Mouse (Mus musculus) adrenal gland, adult 8-10 months (tissue): ENCODE measurements around the gene Tap2. TPM values are rescaled to one million over a fixed set of nuclear protein-coding genes. Genes with fewer than 3 reads are reported as not detected.

ENCODE experiments used
- DNase-seq: peaks from one replicate; pipeline ENCODE4 v3.0.0; 2022
- total RNA-seq, 4 experiments: library from RNA; stranded (reverse); gene quantifications; 2 replicates each; pipeline ENCODE4 v1.2.4; 2022

Gene Tap2
- 10 to 100 TPM; 53.9 to 71.1 (median 67.2) TPM for total RNA-seq

DNA sequence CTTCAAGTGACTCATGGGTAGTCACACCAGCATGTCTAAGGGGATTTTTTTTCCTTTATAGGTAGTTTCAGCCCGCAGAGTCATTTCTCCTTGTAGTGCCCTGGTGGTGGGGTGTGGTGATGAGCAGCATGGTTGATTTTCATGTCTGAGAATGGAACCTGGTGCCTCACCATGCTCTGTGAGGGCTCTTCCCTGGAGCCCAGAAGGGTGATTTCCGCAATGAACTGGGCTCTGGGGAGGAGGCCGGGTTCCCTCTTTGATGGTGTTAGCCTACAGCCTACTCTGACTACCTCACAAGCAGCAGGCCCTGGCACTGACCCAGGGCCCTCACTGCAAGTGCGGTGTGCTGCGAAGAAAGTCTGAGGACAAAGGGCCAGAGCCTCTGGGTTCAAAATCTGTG is at the start of gene Tap2:
Tap2 (plus strand) TSS at position 84 of the 400 bp plus-strand sequence.
- no peak for DNase-seq

DNA sequence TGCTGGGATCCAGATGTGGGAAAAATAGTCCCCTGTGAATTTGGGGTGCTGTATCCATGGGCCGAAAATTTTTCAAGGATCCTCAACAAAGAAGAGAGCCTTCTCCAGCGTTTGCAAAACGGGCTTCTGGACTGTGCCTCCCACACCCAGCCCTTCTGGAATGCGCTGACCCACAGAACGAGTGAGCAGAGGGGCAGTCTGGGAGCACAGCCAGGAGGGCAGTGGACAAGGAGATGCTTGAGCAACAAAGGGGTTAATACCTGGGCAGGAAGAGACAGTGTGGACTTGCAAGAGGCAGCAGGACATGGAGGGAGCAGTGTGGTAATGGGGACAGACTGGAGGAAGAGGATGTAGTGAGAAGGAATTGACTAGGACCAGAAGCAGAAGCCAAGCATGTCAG is 47.8 kb upstream of the Tap2 start:
- DNase-seq: no peak

DNA sequence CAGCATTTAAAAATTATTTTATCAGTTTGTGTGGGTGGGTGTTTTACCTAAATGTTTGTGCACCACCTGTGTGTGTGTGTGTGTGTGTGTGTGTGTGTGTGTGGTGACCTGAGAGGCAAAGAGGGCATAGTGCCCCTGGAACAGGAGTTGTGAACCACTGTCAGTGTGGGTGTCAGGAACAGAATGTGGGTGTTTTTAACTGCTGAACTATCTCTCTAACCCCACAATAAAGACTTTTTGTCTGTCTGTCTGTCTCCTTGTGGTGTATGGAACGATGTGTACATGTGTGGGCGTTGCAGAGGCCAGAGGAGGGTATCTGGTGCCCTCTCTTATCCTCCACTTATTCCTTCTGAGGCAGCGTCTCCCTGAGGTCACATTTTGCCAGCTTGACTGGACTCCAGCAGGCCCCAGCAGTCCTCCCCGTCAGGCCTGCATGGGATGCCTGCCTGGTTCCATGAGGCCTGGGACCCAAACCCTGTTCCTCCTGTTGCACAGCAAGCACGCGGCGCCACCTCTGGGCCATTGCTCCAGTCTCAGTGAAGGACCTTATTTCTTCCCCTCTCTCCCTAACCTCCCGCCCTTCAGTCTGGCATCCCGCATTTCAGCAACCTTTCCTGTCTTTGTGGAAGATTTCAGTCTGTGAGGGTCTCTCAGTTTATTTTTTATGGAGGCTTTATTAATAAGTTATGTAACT is 39.0 kb upstream of the Tap2 start:
- DNase-seq: no peak

DNA sequence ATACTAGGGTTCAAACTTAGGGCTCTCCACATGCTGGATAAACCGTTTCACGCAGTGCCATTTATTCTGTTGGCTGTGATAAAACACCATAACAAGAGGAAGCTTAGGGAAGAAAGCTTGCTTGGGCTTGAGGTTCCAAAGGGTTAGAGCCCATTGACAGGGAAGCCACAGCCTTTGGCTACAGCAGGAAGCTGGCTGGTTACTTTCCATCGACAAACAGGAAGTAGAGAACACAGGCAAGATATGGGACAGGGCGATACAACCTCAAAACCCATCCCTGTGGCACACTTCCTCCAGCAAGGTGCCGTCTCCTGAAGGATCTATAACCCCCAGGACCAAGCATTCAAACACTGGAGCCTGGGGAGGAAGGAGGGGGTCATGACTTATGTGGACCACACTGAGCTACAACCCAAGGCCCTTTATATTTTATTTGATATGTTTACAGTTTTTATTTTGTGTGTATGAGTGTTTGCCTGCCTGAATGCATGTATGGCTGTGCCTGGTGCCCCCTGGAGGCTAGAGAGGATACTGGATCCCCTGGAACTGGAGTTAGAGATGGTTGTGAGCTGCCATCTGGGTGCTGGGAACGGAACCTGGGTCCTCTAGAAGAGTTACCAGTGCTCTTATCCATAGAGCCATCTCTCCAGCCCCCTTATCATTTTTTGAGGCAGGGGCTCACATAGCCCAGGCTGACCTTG is 38.1 kb upstream of the Tap2 start:
- no peak for DNase-seq

DNA sequence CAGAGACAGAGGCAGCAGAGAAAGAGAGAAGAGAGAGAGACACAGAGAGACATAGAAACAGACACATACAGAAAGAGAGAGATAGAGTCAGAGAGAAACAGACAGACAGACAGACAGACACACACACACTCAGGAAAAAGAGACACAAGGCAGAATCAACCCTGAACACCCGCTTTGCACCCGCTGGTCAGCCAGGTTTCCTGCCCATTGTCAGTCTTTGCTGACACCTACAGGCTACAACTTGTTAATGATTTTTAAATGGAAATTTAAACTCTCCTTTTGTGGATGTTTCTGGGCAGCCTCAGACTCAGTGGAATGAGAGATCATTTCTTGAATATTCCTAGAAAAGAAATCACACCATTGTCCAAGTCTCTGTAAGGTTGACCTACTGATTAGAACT is 34.0 kb upstream of the Tap2 start:
- DNase-seq: no peak

DNA sequence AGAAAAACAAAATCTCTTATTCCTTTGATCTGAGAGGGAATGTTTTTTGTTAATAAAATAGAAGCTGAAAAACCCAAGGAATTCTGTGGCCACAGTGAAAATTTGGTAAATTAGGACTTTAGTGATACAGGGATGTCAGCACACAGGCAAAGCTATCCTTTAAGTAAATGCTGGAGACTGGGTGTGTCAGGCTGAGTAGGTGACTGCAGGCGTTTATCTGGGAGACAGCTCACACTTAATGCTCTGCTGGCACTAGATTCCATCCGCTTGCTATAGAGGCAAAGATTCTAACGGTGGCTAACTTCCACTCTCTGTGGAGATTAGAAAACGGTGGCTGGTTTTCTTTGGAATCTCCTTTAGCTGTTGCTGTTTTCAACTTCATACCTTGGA is 32.8 kb upstream of the Tap2 start:
- no peak for DNase-seq

DNA sequence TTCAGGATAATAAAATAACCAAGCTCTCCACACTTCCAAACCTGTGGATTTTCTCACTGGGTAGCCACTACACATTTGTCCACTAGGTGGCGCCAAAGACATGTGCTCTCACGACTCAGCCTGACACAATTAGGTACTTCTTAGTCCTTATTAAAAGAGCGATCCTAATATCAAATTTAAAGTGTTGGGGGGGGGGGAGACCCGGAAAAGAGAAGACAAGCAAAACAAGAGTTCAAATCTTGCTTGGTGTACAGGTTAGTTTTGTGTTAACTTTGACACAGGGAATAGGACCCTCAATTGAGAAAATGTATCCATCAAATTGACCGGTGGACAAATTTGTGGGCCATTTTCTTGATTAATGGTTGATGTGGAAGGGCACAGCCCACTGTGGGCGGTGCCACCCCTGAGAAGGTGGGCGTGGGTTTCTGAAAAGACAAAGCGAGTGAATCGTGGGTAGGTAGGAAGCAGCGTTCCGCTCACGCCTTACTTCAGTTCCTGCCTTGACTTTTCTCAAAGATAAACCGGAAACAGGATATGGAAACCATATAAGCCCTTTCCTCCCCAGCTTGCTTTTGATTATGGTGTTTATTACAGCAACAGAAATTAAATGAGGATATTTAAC is 32.3 kb upstream of the Tap2 start:
- peak; percentile 57 for DNase-seq

DNA sequence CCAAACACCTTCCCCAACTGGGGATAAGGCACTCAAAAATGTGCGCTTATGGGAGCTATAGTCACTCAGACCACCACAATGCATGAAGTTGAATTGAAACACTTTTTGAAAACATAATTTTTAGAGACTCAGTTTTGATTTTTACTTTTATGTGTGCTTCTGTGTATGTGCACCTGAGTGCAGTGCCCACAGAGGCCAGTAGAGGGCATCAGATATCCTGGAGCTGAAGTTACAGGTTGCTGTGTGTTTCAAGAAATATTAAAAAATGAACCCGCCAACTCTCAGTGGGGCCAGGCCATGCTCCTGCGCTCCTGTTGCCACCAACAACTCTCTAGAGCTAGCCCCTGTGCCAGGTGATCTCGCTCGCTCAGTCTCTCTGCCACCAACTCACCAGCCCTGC is 30.8 kb upstream of the Tap2 start:
- no peak for DNase-seq

DNA sequence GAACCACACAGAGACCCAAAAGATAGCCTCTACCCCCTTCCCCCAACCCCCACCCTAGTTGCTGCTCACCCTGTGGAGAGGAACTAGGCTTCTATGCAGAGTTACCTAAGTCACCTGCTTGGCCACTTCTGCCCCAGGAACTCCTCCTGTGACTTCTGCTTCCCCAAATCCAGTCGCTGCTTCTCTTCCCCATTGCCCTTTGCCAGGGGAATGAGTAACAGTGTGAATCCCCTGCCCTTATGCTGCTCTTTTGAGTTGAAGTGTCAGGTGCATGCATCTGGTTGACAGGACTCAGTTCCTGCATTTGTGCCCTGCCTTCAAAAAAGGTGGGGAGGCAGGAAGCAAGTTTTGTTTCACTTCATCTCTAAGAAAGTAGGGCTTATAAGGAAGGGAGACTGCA is 29.3 kb upstream of the Tap2 start:
- DNase-seq: no peak

DNA sequence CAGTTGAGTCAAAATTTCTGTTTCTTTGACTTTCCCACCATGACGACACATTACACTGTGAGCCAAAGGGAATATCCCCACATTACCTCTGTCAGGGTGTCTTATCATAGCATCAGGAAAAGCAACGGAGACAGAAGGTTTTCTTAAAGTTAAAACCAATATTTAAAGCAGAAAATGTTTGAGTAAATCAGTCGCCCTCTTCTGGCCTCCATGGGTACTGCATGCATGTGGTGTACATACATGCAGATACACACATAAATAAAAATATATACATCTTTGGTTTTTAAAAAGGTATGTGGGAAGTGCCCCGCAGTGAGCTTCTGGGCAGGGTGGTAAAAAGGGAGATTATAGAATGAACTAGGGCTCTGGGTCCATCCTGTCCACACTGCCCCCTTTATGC is 26.1 kb upstream of the Tap2 start:
- no peak for DNase-seq

DNA sequence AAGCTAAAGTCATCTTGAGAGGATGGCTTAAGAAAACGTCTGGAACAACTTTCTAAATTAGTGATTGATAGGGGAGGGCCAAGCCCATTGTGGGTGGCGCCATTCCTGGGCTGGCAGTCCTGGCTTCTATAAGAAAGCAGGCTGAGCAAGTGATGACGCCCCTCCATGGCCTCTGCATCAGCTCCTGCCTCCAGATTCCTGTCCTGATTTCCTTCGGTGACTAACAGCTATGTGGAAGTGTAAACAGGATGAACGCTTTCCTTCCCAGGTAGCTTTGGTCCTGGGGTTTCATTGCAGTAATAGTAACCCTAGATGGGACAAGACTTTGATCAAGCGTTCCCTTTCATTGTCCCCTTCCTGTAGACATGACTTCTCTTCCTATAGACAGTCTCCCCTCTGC is 24.3 kb upstream of the Tap2 start:
- no peak for DNase-seq

DNA sequence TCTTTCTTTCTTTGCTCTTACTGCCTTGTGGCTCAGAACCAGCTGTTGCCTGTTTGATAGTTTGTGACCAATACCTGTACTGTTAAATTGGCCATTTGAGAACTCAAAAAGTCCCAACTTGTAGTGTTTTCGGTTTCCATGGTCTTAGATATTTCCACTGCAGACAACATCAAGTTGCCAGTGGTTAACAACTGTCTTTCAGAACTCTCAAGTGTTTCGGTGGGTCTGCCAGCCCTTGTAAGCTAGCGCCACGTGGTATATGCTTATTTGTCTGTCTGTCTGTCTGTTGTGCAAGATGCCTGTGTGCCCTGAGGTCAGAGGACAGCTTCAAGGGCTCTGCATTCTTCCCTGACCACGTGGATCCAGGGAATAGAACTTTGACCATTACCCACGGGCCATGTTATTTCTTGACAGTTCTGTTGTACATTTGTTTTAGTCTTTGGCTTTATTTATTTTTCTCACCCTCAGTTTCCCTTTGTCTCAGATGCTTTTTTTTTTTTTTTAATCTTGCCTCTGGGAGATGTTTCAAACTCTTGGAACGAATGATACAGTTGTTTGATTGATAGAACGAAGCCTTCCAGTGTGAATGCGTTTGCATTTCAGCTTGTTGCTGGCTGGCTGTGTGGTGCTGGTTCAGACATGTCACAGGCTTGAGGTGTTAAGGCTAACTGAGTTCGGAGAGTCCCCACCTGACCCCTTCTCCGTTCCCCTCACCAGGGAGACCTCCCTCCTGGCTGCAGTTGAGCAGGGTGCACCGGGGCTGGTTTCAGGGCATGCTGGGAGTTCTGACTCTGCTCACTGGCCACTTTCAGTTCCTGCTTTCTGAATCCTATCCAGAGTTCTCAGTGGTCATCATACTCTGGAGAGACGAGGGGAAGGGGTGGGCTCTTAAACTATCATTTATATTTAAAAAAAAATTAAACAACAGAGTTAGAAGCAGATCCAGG is 23.1 kb upstream of the Tap2 start:
- DNase-seq: no peak

DNA sequence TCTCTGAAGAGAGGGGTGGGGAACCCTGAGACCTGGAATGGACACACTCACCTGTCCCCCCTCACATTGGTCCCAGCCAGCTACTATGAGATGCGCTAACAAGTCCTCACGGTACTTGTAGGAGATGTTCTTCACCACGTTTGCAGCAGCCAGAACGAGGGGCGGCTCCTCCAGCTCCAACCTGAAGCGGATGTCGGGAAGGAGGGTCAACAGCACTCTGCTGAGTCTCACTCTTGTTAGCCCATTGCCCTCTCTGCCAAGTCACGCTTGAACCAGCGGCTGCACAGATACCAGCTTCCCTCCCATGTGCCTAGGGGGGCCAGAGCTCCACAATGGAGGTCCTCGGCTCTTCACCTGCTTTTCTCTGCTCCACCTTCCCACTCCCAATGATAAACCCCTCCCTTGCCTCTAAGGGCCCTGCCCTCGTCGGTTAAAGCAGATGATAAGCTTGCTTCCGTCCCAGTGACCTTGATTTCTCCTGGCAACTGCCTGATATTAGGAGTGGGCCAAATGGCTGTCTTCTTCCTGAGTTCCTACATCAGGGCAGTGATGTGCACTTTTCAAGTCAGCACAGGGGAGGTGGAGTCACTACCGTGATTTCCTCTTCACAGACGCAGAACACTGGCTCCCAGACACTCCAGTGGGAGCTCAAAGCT is 19.6 kb upstream of the Tap2 start:
- no peak for DNase-seq

DNA sequence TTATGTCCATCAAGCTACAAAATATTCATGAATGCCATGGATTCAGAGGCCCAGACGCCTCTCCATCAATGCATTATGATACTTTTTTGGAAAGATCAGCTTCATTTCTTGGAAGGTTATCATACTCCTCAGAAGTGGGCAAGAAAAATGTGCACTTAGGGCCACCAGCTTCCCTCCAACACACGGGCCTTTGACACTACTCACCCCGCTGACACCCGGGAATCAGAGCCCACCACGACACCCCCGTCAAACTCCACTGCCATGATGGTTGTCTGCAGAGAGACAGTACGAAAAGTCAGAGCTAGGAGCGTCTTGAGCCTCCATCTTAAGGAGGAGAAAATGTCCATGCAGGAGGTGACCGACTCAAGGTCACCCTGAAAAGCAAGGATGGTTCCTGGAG is 17.8 kb upstream of the Tap2 start:
- no peak for DNase-seq

DNA sequence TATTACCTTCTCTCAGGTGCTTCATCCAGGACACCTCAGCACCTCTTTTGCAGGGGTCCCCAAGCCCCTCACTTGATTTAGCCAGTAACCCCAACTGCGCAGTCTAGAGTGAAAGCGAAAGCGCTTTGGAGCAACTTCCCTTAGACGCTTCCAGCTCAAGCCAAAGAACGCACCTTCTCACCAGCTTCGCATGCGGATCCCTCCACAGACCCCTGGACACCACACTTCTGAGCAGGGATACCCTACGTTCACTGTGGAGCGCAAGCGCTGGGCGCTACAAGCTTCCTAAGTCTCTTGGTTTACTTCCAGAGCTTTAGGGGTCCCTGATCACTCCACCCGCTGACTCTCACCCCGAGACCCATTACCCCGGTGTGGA is 16.5 kb upstream of the Tap2 start:
- DNase-seq: no peak

DNA sequence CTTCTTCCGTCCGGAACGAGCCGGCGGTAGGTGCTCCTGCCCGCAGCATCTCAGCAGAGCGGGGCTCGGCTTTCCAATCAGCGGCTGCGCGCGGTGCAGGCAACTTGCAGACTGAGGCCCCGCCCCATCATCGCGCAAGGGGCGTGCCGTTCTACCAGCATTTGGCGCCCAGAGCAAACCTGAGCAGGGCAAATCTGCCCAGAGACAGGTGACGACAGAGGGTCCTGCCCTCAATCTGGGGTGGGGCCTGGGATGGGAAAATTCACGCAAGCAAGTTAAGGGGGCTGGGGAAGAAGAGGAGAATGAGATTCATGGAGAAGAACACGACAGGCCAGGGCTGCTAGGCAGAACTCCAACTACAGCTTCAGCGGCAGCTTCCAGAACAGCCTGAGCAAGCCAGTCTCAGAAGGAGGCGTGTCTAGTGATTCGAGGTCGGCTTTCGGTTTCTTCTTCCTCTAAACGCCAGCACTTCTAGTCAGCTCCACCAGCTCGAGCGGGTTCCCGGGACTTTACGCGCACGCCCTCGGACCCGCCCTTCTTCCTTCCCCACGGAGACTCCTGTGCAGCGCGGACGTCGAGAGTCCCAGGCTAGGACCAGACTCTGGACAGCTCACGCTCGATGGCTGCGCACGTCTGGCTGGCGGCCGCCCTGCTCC is 15.9 kb upstream of the Tap2 start, which contains the start of the genes Tap1 and Psmb9:
Tap1 (plus strand) TSS at position 293 of the 656 bp plus-strand sequence.
Psmb9 (minus strand) TSS at position 504 of the 656 bp plus-strand sequence.
- DNase-seq: peak; percentile 97

DNA sequence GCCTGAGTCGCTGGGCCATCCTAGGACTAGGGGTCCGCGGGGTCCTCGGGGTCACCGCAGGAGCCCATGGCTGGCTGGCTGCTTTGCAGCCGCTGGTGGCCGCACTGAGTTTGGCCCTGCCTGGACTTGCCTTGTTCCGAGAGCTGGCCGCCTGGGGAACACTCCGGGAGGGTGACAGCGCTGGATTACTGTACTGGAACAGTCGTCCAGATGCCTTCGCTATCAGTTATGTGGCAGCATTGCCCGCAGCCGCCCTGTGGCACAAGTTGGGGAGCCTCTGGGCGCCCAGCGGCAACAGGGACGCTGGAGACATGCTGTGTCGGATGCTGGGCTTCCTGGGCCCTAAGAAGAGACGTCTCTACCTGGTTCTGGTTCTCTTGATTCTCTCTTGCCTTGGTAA is 15.3 kb upstream of the Tap2 start:
- DNase-seq: no peak

DNA sequence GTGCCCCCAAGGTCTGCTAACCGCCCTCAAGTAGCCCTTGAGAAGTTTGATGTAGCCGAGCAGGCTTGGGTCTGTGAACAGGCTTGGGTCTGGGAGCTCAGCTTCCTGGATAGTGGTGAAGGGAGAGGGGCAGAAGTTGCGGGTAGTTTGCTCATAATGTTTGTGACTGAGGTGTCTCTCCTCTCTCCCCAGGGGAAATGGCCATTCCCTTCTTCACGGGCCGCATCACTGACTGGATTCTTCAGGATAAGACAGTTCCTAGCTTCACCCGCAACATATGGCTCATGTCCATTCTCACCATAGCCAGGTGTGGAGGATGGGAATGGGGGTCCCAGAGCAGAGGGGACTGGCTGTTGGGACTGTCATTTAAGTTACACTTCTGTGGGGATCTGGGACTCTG is 14.3 kb upstream of the Tap2 start:
- no peak for DNase-seq

DNA sequence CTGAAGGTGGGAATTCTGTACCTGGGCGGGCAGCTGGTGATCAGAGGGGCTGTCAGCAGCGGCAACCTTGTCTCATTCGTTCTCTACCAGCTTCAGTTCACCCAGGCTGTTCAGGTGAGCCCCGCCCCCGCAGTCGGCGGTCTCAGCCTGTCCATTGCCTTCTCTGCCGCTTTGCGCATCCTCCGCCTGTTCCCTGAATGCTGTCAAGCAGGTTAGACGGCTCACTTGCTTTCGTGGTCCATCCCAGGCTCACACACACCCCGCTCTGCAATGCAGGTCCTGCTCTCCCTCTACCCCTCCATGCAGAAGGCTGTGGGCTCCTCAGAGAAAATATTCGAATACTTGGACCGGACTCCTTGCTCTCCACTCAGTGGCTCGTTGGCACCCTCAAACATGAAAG is 10.5 kb upstream of the Tap2 start:
- no peak for DNase-seq

DNA sequence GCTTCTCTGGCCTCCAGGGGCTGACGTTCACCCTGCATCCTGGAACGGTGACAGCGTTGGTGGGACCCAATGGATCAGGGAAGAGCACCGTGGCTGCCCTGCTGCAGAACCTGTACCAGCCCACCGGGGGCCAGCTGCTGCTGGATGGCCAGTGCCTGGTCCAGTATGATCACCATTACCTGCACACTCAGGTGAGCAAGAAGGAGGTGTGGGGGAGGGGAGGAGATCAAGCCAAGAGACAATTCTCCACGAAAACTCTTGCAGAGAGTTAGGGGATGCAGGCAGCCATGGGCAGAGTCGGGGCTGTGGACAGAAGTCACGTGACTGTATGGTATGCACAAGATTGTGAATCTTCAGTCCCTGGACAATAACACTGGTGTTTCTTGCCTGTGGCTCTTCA is 9.9 kb upstream of the Tap2 start:
- no peak for DNase-seq

DNA sequence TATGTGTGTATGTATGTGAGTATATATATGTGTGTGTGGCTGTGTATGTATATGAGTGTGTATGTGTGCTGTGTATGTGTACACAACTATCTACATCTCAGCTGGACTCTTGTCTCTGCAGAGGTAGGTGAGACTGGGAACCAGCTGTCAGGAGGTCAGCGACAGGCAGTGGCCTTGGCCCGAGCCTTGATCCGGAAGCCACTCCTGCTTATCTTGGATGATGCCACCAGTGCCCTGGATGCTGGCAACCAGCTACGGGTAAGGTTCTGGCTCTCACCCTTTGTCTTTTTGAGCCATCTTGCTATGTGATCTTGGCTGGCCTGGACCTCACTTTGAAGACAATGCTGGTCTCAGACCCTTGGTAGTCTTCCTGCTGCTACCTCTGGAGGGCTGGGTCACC is 8.6 kb upstream of the Tap2 start:
- DNase-seq: no peak

DNA sequence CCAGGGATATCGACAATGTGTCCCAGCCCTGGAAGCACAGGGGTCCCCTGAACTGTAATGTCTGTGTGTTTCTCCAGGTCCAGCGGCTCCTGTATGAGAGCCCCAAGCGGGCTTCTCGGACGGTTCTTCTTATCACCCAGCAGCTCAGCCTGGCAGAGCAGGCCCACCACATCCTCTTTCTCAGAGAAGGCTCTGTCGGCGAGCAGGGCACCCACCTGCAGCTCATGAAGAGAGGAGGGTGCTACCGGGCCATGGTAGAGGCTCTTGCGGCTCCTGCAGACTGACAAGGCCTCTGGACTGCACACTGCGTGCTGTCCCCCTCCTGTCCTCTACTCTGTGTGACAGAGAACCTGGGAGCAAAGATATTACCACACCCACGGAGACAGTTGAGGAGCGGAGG is 6.8 kb upstream of the Tap2 start:
- DNase-seq: no peak
